Mouse (Mus musculus): Measurements from ENCODE around the gene Ube2i. TPM values are rescaled to one million over a fixed set of nuclear protein-coding genes. Genes with fewer than 3 reads are reported as not detected.
"Not testable (repeated sequence)": the region's sequence is repeated elsewhere in the genome, so short reads cannot be mapped to it uniquely, and the experiment has no call there.

The Ube2i gene
- polyA plus RNA-seq, 1 experiment from 2014 or later, result 365 TPM

- Histone ChIP-seq H3K4me3 (ENCODE audit: control insufficient read depth in 1 of 2, insufficient read depth in 1 of 2, low read depth in 1 of 2, low read length in 2 of 2) (peak overlapping the region in 1 of 2 experiments; percentile 20; a peak in 1 of 4 replicates), H3K27me3 (ENCODE audit: control insufficient read depth, insufficient read depth, low read length) (no peaks in the 10 kb centered on the region), H3K9me3 (ENCODE audit: control insufficient read depth, low read length) (no peaks in the 10 kb centered on the region), H3K9ac (ENCODE audit: low read length) (0 out of 2 replicates have a peak overlapping the region, but pooled peaks have one; percentile 11), H3K36me3 (ENCODE audit: control insufficient read depth, insufficient read depth, low read length) (peaks cover 23% of the 10 kb centered on the region), H3K27ac (replicated peaks in 1 of 2; ENCODE audit: control insufficient read depth in 1 of 2, insufficient read depth in 1 of 2, low read depth in 2 of 2, low read length in 2 of 2) (no peak overlapping the region), H3K4me2 (ENCODE audit: low read length) (peak overlapping the region; percentile 84), H3K4me1 (ENCODE audit: control insufficient read depth in 2 of 2, insufficient read depth in 2 of 2, low read length in 2 of 2) (peaks cover 2 to 13% of the 10 kb centered on the region in 2 experiments; a peak in 3 of 4 replicates)
- ATAC-seq (ENCODE audit: insufficient number of reproducible peaks, insufficient read depth, low FRiP score, low read depth), result no peak
- 48% methylated on average over 6 of the region's 6 CpGs for WGBS
Observed at GRCm38 (mm10) chr17:25222951-25223601, 51.3 kb downstream of the Ube2i start.

DNA sequence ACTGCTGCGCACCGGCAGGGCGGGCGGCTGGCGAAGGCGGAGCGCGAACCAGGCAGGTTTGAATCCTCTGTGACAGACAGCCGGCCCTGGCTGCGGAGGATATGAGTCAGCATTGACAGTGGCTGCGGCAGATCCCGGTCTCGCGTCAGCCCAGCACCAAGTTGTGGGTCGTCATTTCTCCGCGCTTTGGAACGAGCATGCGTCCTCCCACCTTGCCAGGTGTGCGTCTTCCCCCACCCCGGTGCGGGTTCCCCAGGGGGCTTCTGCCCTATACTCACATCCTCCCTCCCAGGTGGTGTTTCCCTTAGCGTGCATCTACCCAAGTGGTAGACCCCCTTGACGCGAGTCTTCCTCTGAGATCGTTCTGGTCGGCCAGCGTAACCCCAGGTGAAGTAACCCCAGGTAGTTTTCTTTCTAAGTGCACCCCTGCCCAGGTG is 51.9 kb downstream of the Ube2i start:
- not testable (repeated sequence) for H3K9ac ChIP-seq (ENCODE audit: low read length)
- peak; percentile 62 for ATAC-seq (ENCODE audit: insufficient number of reproducible peaks, insufficient read depth, low FRiP score, low read depth)
- WGBS, result 13% methylated on average over 13 of the region's 28 CpGs

DNA sequence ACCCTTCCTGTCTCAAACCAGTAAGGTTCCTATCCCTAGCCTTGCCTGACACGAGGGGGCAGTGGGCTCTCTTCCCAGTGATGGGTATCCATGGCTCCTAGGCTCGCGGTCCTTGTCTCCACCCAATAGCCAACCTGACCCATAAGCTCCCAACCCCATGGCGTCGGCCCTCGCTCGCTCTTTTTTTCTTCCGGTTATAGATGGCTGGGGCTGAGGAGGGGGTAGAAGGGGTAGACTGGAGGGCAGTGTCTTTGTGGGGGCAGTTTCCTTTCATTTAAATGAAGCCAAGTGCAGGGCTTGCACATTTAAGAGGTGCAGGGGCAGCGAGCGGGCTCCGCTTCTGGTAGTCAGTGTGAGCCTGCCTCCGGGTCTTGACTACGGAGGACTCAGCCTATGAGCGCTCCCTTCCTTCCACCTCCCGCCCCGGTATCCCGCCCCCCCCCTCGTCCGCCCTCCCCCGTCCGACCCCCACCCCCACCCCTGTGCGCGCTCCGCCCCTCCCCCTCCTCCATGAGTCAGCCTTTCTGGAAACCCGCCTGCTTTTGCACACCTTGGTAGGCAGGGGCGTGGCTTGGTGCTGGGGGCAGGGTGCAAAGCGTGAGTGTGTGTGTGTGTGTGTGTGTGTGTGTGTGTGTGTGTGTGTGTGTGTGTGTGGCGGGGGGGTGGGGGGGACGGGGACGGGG is 52.5 kb downstream of the Ube2i start:
- no peak overlapping the region for H3K27ac ChIP-seq (replicated peaks in 1 of 2; ENCODE audit: control insufficient read depth in 1 of 2, insufficient read depth in 1 of 2, low read depth in 2 of 2, low read length in 2 of 2)
- H3K9ac ChIP-seq (ENCODE audit: low read length), result peak overlapping the region; percentile 64
- peak overlapping the region; percentile 45 to 56 for H3K4me3 ChIP-seq (ENCODE audit: control insufficient read depth in 1 of 2, insufficient read depth in 1 of 2, low read depth in 1 of 2, low read length in 2 of 2)
- H3K4me1 ChIP-seq (ENCODE audit: control insufficient read depth in 2 of 2, insufficient read depth in 2 of 2, low read length in 2 of 2), result peaks cover 2 to 13% of the 10 kb centered on the region in 2 experiments; a peak in 3 of 4 replicates
- ATAC-seq (ENCODE audit: insufficient number of reproducible peaks, insufficient read depth, low FRiP score, low read depth), result peak; percentile 58; the same call in 1 of the 2 replicates
- no peaks in the 10 kb centered on the region for H3K27me3 ChIP-seq (ENCODE audit: control insufficient read depth, insufficient read depth, low read length)
- peaks cover 28% of the 10 kb centered on the region for H3K36me3 ChIP-seq (ENCODE audit: control insufficient read depth, insufficient read depth, low read length)
- H3K9me3 ChIP-seq (ENCODE audit: control insufficient read depth, low read length), result no peaks in the 10 kb centered on the region
- 2% methylated on average over 17 of the region's 30 CpGs for WGBS
- H3K4me2 ChIP-seq (ENCODE audit: low read length), result peak overlapping the region; percentile 84

More for the DNA sequence above, 51.9 kb downstream of the Ube2i start:
- H3K27ac ChIP-seq (replicated peaks in 1 of 2; ENCODE audit: control insufficient read depth in 1 of 2, insufficient read depth in 1 of 2, low read depth in 2 of 2, low read length in 2 of 2); H3K27me3 ChIP-seq (ENCODE audit: control insufficient read depth, insufficient read depth, low read length); H3K9me3 ChIP-seq (ENCODE audit: control insufficient read depth, low read length): not testable (repeated sequence)
- peaks cover 28% of the 10 kb centered on the region for H3K36me3 ChIP-seq (ENCODE audit: control insufficient read depth, insufficient read depth, low read length)
- H3K4me1 ChIP-seq (ENCODE audit: control insufficient read depth in 2 of 2, insufficient read depth in 2 of 2, low read length in 2 of 2), result peaks cover 2 to 13% of the 10 kb centered on the region in 2 experiments; a peak in 3 of 4 replicates
- peak overlapping the region; percentile 1 to 45; a peak in 3 of 4 replicates for H3K4me3 ChIP-seq (ENCODE audit: control insufficient read depth in 1 of 2, insufficient read depth in 1 of 2, low read depth in 1 of 2, low read length in 2 of 2)
- peak overlapping the region; percentile 84 for H3K4me2 ChIP-seq (ENCODE audit: low read length)

DNA sequence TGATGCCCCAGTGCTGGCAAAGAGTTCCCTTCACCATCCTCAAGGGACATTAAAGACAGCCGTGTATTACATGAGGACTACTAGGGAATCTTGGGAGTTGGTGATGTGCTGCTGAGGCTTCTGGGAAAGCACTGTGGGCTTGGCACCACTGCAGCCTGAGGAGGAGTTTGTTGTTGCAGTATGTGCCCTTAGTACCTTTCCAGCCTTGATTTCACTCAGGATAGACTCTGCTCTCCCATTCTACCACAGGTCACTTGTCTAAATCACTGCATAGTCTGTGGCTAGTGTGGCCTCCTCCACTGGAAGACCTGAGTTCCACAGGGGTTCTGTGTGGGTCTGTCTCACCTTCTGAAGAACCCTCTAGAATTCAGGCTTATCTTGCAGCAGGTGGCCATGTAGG is 53.7 kb downstream of the Ube2i start:
- Histone ChIP-seq H3K9ac (ENCODE audit: low read length) (no peak overlapping the region), H3K27me3 (ENCODE audit: control insufficient read depth, insufficient read depth, low read length) (no peaks in the 10 kb centered on the region), H3K9me3 (ENCODE audit: control insufficient read depth, low read length) (no peaks in the 10 kb centered on the region), H3K27ac (replicated peaks in 1 of 2; ENCODE audit: control insufficient read depth in 1 of 2, insufficient read depth in 1 of 2, low read depth in 2 of 2, low read length in 2 of 2) (no peak overlapping the region), H3K4me1 (ENCODE audit: control insufficient read depth in 2 of 2, insufficient read depth in 2 of 2, low read length in 2 of 2) (peaks cover 2 to 13% of the 10 kb centered on the region in 2 experiments; a peak in 3 of 4 replicates), H3K4me2 (ENCODE audit: low read length) (no peak overlapping the region), H3K4me3 (ENCODE audit: control insufficient read depth in 1 of 2, insufficient read depth in 1 of 2, low read depth in 1 of 2, low read length in 2 of 2) (no peak overlapping the region), H3K36me3 (ENCODE audit: control insufficient read depth, insufficient read depth, low read length) (peaks cover 35% of the 10 kb centered on the region)
- ATAC-seq (ENCODE audit: insufficient number of reproducible peaks, insufficient read depth, low FRiP score, low read depth), result no peak
- 70% methylated on average over 1 of the region's 1 CpGs for WGBS

DNA sequence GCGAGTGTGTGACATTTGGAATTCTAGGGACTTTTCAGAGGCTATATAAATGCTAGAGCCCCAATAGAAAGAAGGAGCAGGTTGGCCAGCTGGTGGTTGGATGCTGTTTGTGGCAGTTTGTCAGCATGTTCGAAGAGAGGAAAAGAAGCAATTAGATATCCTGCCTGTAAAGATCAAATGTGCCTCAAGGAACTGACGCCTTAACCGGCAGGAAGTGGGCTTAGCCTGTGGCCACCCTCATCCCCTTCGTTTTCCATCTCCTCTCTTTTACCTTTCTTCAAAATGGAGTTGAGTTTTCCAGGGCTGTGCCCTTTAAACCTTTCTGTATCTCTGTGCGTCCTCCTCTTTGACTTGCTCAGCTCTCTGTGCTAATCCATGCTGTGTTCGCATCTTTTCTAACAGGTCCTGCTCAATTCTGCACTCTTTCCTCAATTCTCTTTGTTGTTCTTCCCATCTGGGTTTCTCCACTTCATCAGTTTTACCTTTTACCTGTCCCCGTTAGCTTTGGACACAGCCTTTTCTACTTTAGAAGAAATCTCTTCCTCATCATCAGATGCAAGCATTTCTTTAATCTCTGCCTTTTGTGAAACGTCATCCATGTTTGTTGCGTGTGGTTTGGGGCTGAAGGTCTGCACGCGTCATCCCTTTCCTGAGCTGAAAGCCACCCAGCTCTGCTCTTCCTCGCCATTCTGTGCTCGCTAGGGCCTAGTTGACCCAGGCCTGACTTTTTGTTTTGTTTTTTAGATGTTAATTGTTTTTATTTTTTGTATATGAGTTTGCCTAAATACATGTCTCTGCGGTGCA is 54.7 kb downstream of the Ube2i start:
- ATAC-seq (ENCODE audit: insufficient number of reproducible peaks, insufficient read depth, low FRiP score, low read depth), result no peak
- H3K9me3 ChIP-seq (ENCODE audit: control insufficient read depth, low read length), result no peaks in the 10 kb centered on the region
- peaks cover 42% of the 10 kb centered on the region for H3K36me3 ChIP-seq (ENCODE audit: control insufficient read depth, insufficient read depth, low read length)
- H3K27me3 ChIP-seq (ENCODE audit: control insufficient read depth, insufficient read depth, low read length), result no peaks in the 10 kb centered on the region
- 88% methylated on average over 15 of the region's 15 CpGs for WGBS
- no peak overlapping the region for H3K9ac ChIP-seq (ENCODE audit: low read length)
- peaks cover 2 to 13% of the 10 kb centered on the region in 2 experiments; a peak in 3 of 4 replicates for H3K4me1 ChIP-seq (ENCODE audit: control insufficient read depth in 2 of 2, insufficient read depth in 2 of 2, low read length in 2 of 2)
- no peak overlapping the region for H3K27ac ChIP-seq (replicated peaks in 1 of 2; ENCODE audit: control insufficient read depth in 1 of 2, insufficient read depth in 1 of 2, low read depth in 2 of 2, low read length in 2 of 2)
- no peak overlapping the region for H3K4me2 ChIP-seq (ENCODE audit: low read length)
- H3K4me3 ChIP-seq (ENCODE audit: control insufficient read depth in 1 of 2, insufficient read depth in 1 of 2, low read depth in 1 of 2, low read length in 2 of 2), result no peak overlapping the region

GRCm38 (mm10) chr17:25218967-25219366 is 55.5 kb downstream of the Ube2i start:
- Histone ChIP-seq H3K9me3 (ENCODE audit: control insufficient read depth, low read length) (no peaks in the 10 kb centered on the region), H3K27ac (replicated peaks in 1 of 2; ENCODE audit: control insufficient read depth in 1 of 2, insufficient read depth in 1 of 2, low read depth in 2 of 2, low read length in 2 of 2) (no peak overlapping the region), H3K36me3 (ENCODE audit: control insufficient read depth, insufficient read depth, low read length) (peaks cover 49% of the 10 kb centered on the region), H3K4me3 (ENCODE audit: control insufficient read depth in 1 of 2, insufficient read depth in 1 of 2, low read depth in 1 of 2, low read length in 2 of 2) (no peak overlapping the region), H3K27me3 (ENCODE audit: control insufficient read depth, insufficient read depth, low read length) (no peaks in the 10 kb centered on the region), H3K4me2 (ENCODE audit: low read length) (no peak overlapping the region), H3K4me1 (ENCODE audit: control insufficient read depth in 2 of 2, insufficient read depth in 2 of 2, low read length in 2 of 2) (peaks cover 2 to 13% of the 10 kb centered on the region in 2 experiments; a peak in 3 of 4 replicates), H3K9ac (ENCODE audit: low read length) (no peak overlapping the region)
- no peak for ATAC-seq (ENCODE audit: insufficient number of reproducible peaks, insufficient read depth, low FRiP score, low read depth)
- 81% methylated on average over 9 of the region's 9 CpGs for WGBS

GRCm38 (mm10) chr17:25215431-25215830 is 59.0 kb downstream of the Ube2i start:
- H3K4me2 ChIP-seq (ENCODE audit: low read length), result no peak overlapping the region
- peaks cover 85% of the 10 kb centered on the region for H3K36me3 ChIP-seq (ENCODE audit: control insufficient read depth, insufficient read depth, low read length)
- H3K27me3 ChIP-seq (ENCODE audit: control insufficient read depth, insufficient read depth, low read length), result no peaks in the 10 kb centered on the region
- H3K9ac ChIP-seq (ENCODE audit: low read length), result no peak overlapping the region
- no peak overlapping the region for H3K27ac ChIP-seq (replicated peaks in 1 of 2; ENCODE audit: control insufficient read depth in 1 of 2, insufficient read depth in 1 of 2, low read depth in 2 of 2, low read length in 2 of 2)
- no peaks in the 10 kb centered on the region for H3K9me3 ChIP-seq (ENCODE audit: control insufficient read depth, low read length)
- no peak overlapping the region for H3K4me3 ChIP-seq (ENCODE audit: control insufficient read depth in 1 of 2, insufficient read depth in 1 of 2, low read depth in 1 of 2, low read length in 2 of 2)
- ATAC-seq (ENCODE audit: insufficient number of reproducible peaks, insufficient read depth, low FRiP score, low read depth), result no peak
- 88% methylated on average over 3 of the region's 3 CpGs for WGBS
- H3K4me1 ChIP-seq (ENCODE audit: control insufficient read depth in 2 of 2, insufficient read depth in 2 of 2, low read length in 2 of 2), result no peaks in the 10 kb centered on the region

Measured in heart, embryonic 14.5 days (tissue).